Mouse (Mus musculus) left cerebral cortex, adult 2 months (tissue): ENCODE results near the gene H3f3a. TPM values are rescaled to one million over a fixed set of nuclear protein-coding genes. Genes with fewer than 3 reads are reported as not detected.

Experiments
- DNase-seq, 2 experiments: peaks; one replicate each; pipeline ENCODE4 v3.0.0; 2021 to 2022; ENCODE audit warnings: low spot score in 2 of 2, mixed read lengths in 1 of 2; ENCODE audit errors: extremely low spot score in 1 of 2
- H3K27ac ChIP-seq: fragments of 200-600 bp; 2 replicates; pipeline ENCODE4 v1.8.1; 2022
- H3K4me3 ChIP-seq: fragments of 200-600 bp; 2 replicates; pipeline ENCODE4 v1.8.1; 2022
- CTCF ChIP-seq: fragments of 200-600 bp; IDR thresholded peaks from 2 replicates; pipeline ENCODE4 v1.8.1; 2022; ENCODE audit warnings: antibody characterized with exemption, mild to moderate bottlenecking, moderate library complexity
- intact Hi-C: fragments of 180-260 bp; cut with DNase I; formaldehyde crosslinking; loops from one replicate; pipeline ENCODE4 v1.15.1; 2025
- total RNA-seq, 2 experiments: library from RNA; stranded (reverse); gene quantifications; 2 replicates each; pipeline ENCODE4 v1.2.3; 2021

The H3f3a gene
- total RNA-seq, 2 experiments from 2014 or later = 261 to 262 TPM

- H3K27ac ChIP-seq = peak overlapping the region; percentile 96
- peak overlapping the region; percentile 90 for H3K4me3 ChIP-seq
- intact Hi-C loops = loop anchor here (2.0 kb wide), 1 partner anchor 36 kb away; the partner anchor contains the start of gene H3f3a
- DNase-seq = no peak
- no peak for TF ChIP-seq CTCF
These were observed 36.5 kb downstream of the H3f3a start for GRCm38 (mm10) chr1:180777289-180777659.

- 0 out of 2 replicates have a peak overlapping the region, but pooled peaks have one; percentile 12 for H3K27ac ChIP-seq
- intact Hi-C loops = loop anchor here (2.0 kb wide), 1 partner anchor 36 kb away; the partner anchor contains the start of gene H3f3a
- no peak overlapping the region for H3K4me3 ChIP-seq
- no peak for DNase-seq
- no peak for TF ChIP-seq CTCF
These were observed 37.2 kb downstream of the H3f3a start for GRCm38 (mm10) chr1:180776494-180776893.

- no peak for TF ChIP-seq CTCF
- Histone ChIP-seq H3K4me3 (no peak overlapping the region), H3K27ac (0 out of 2 replicates have a peak overlapping the region, but pooled peaks have one; percentile 12)
- DNase-seq = no peak
- intact Hi-C loops = loop anchor here (2.0 kb wide), 1 partner anchor 37 kb away; the partner anchor contains the start of gene H3f3a
These were observed 37.8 kb downstream of the H3f3a start for GRCm38 (mm10) chr1:180775849-180776493.

GRCm38 (mm10) chr1:180775317-180775716 is 38.4 kb downstream of the H3f3a start:
- DNase-seq = no peak
- intact Hi-C loops = no loop called here
- Histone ChIP-seq H3K27ac (no peak overlapping the region), H3K4me3 (no peak overlapping the region)
- no peak for TF ChIP-seq CTCF

- H3K4me3 ChIP-seq = no peak overlapping the region
- TF ChIP-seq CTCF = peak; percentile 38
- intact Hi-C loops = no loop called here
These were observed 39.1 kb downstream of the H3f3a start for GRCm38 (mm10) chr1:180774664-180775063.

GRCm38 (mm10) chr1:180772291-180772690 is 41.5 kb downstream of the H3f3a start:
- Histone ChIP-seq H3K4me3 (no peak overlapping the region), H3K27ac (no peak overlapping the region)
- intact Hi-C loops = no loop called here
- no peak for TF ChIP-seq CTCF
- no peak for DNase-seq

More at GRCm38 (mm10) chr1:180774664-180775063, 39.1 kb downstream of the H3f3a start:
- no peak overlapping the region for H3K27ac ChIP-seq
- no peak for DNase-seq

- DNase-seq = no peak
- Histone ChIP-seq H3K27ac (no peak overlapping the region), H3K4me3 (no peak overlapping the region)
- no peak for TF ChIP-seq CTCF
- intact Hi-C loops = no loop called here
These were observed 42.0 kb downstream of the H3f3a start for GRCm38 (mm10) chr1:180771722-180772121.

GRCm38 (mm10) chr1:180771306-180771705 is 42.4 kb downstream of the H3f3a start:
- TF ChIP-seq CTCF = no peak
- H3K27ac ChIP-seq = no peak overlapping the region
- DNase-seq = no peak
- intact Hi-C loops = no loop called here
- no peak overlapping the region for H3K4me3 ChIP-seq

GRCm38 (mm10) chr1:180768334-180769168 is 45.2 kb downstream of the H3f3a start:
- TF ChIP-seq CTCF = peak; percentile 90
- DNase-seq = peak; percentile 61 to 63
- intact Hi-C loops = loop anchor here (2.0 to 5.0 kb wide), 2 partner anchors 44 to 501 kb away; partner anchors contain the start of gene H3f3a
- Histone ChIP-seq H3K27ac (peak overlapping the region; percentile 81), H3K4me3 (peak overlapping the region; percentile 61)

- DNase-seq = no peak
- peak overlapping the region; percentile 81 for H3K27ac ChIP-seq
- intact Hi-C loops = loop anchor here (2.0 to 5.0 kb wide), 2 partner anchors 45 to 500 kb away; partner anchors contain the start of gene H3f3a
These were observed 46.0 kb downstream of the H3f3a start for GRCm38 (mm10) chr1:180767541-180768333.

GRCm38 (mm10) chr1:180766557-180766956 is 47.2 kb downstream of the H3f3a start:
- intact Hi-C loops = loop anchor here (5.0 kb wide), 1 partner anchor 499 kb away; no protein-coding TSS in a partner anchor
- H3K27ac ChIP-seq = no peak overlapping the region
- TF ChIP-seq CTCF = no peak
- no peak overlapping the region for H3K4me3 ChIP-seq
- no peak for DNase-seq

More at GRCm38 (mm10) chr1:180767541-180768333, 46.0 kb downstream of the H3f3a start:
- peak overlapping the region; percentile 61 for H3K4me3 ChIP-seq
- no peak; the same call in 1 of the 2 replicates for TF ChIP-seq CTCF
